8 mouse cellular contexts compared by ENCODE assay signal in genomic region chr5:146229869-146230650, GRCm38 (mm10). TPM values are rescaled to one million over a fixed set of nuclear protein-coding genes. Genes with fewer than 3 reads are reported as not detected.
A peak's percentile ranks its signal among the peaks of the same experiment; 100 is the strongest.
DNase-seq lines count a peak whose midpoint lies in the region; ATAC-seq and TF ChIP-seq lines count a peak whose summit lies in the region.

No protein-coding gene starts in this region.

- no peak for ATAC-seq in lung, embryonic 16.5 days (ENCODE audit: low read depth)
- no peak for ATAC-seq in limb, embryonic 14.5 days (ENCODE audit: low FRiP score, low read depth)
- no peak for ATAC-seq in stomach, embryonic 15.5 days (ENCODE audit: insufficient read depth, low FRiP score, low read depth)
- no peak for ATAC-seq in monocyte, adult 5-6 weeks (replicated peaks; ENCODE audit: insufficient number of reproducible peaks, low FRiP score, low TSS enrichment, poor library complexity, severe bottlenecking)

- H3K4me3 ChIP-seq in lung, embryonic 16.5 days (ENCODE audit: low read length): peak overlapping the region; percentile 79
- peak overlapping the region; percentile 77 for H3K4me3 ChIP-seq in limb, embryonic 14.5 days (replicated peaks; ENCODE audit: low read length)
- H3K4me3 ChIP-seq in stomach, embryonic 15.5 days (replicated peaks): peak overlapping the region; percentile 80

- 49% methylated on average over 17 of the region's 17 CpGs for WGBS in lung, embryonic 16.5 days
- 56% methylated on average over 17 of the region's 17 CpGs for WGBS in limb, embryonic 14.5 days
- WGBS in stomach, embryonic 15.5 days: 55% methylated on average over 17 of the region's 17 CpGs

- H3K4me1 ChIP-seq in lung, embryonic 16.5 days (replicated peaks; ENCODE audit: control insufficient read depth, insufficient read depth, low read length): peaks cover 10% of the 10 kb centered on the region
- H3K4me1 ChIP-seq in limb, embryonic 14.5 days (ENCODE audit: control insufficient read depth, insufficient read depth, low read length): peaks cover 4% of the 10 kb centered on the region; the same call in 1 of the 2 replicates
- no peaks in the 10 kb centered on the region for H3K4me1 ChIP-seq in stomach, embryonic 15.5 days

- H3K4me2 ChIP-seq in lung, embryonic 16.5 days (ENCODE audit: low read depth, low read length): peak overlapping the region; percentile 85
- peak overlapping the region; percentile 85 for H3K4me2 ChIP-seq in limb, embryonic 14.5 days (replicated peaks; ENCODE audit: low read depth, low read length, severe bottlenecking)
- peak overlapping the region; percentile 61 for H3K4me2 ChIP-seq in stomach, embryonic 15.5 days

- no peak for TF ChIP-seq POLR2A in limb, embryonic 14.5 days (IDR thresholded peaks at IDR 0.05; ENCODE audit: borderline replicate concordance, extremely low read depth, insufficient read depth, insufficient read length)

- no peaks in the 10 kb centered on the region for H3K27me3 ChIP-seq in lung, embryonic 16.5 days (ENCODE audit: control insufficient read depth, insufficient read depth, low read depth, low read length)
- no peaks in the 10 kb centered on the region for H3K27me3 ChIP-seq in limb, embryonic 14.5 days (ENCODE audit: control insufficient read depth, insufficient read depth, low read length)
- H3K27me3 ChIP-seq in stomach, embryonic 15.5 days (replicated peaks): no peaks in the 10 kb centered on the region

- peak overlapping the region; percentile 83 for H3K9ac ChIP-seq in lung, embryonic 16.5 days (ENCODE audit: low read length)
- H3K9ac ChIP-seq in limb, embryonic 14.5 days (ENCODE audit: low read depth, low read length, severe bottlenecking): peak overlapping the region; percentile 89
- H3K9ac ChIP-seq in stomach, embryonic 15.5 days: peak overlapping the region; percentile 76; the same call in 1 of the 2 replicates

- DNase-seq in cerebellum, adult 11-12 months: peak; percentile 57
- DNase-seq in cerebellum, postnatal 4 days (ENCODE audit: low spot score in 2 of 2): no peak
- DNase-seq in lung, postnatal 4 days: no peak
- peak; percentile 8 for DNase-seq in limb, embryonic 14.5 days (ENCODE audit: low spot score)
- no peak for DNase-seq in retina, postnatal 1 day

- H3K27ac ChIP-seq in lung, embryonic 16.5 days (ENCODE audit: low read length): peak overlapping the region; percentile 99
- H3K27ac ChIP-seq in limb, embryonic 14.5 days (replicated peaks; ENCODE audit: low read depth, low read length): peak overlapping the region; percentile 96
- peak overlapping the region; percentile 100 for H3K27ac ChIP-seq in stomach, embryonic 15.5 days

- H3K36me3 ChIP-seq in lung, embryonic 16.5 days (ENCODE audit: control insufficient read depth, insufficient read depth, low read length): no peaks in the 10 kb centered on the region
- H3K36me3 ChIP-seq in limb, embryonic 14.5 days (ENCODE audit: control insufficient read depth, insufficient read depth, low read length): no peaks in the 10 kb centered on the region
- no peaks in the 10 kb centered on the region for H3K36me3 ChIP-seq in stomach, embryonic 15.5 days

- H3K9me3 ChIP-seq in lung, embryonic 16.5 days (ENCODE audit: control insufficient read depth, low read length): no peaks in the 10 kb centered on the region
- no peaks in the 10 kb centered on the region for H3K9me3 ChIP-seq in limb, embryonic 14.5 days (ENCODE audit: control insufficient read depth, low read length)
- no peaks in the 10 kb centered on the region for H3K9me3 ChIP-seq in stomach, embryonic 15.5 days

RNA-seq across cellular contexts. Expression of gene Cdk8, which starts 1.0 kb away (rescaled TPM):
- 8.4 and 8.8 TPM in 2 replicates for polyA plus RNA-seq in lung, embryonic 16.5 days (2015; fragmentation: Nextera tagmentation; extraction: Ambion mirVana)
- 68.3 and 75.1 TPM in 2 replicates for polyA plus RNA-seq in limb, embryonic 14.5 days (2012; rRNA removed)
- 27.1 and 28.0 TPM in 2 replicates for polyA plus RNA-seq in limb, embryonic 14.5 days (2014; fragmentation: Nextera tagmentation; extraction: Ambion mirVana)
- 19.8 and 20.5 TPM in 2 replicates for polyA plus RNA-seq in stomach, embryonic 15.5 days (2015; fragmentation: Nextera tagmentation; extraction: Ambion mirVana)
- total RNA-seq in monocyte, adult 5-6 weeks (2017): 22.9 to 39.3 TPM (median 26.6 TPM) in 3 replicates

RNA-seq across cellular contexts. Expression of gene Rnf6, which starts 8.7 kb away (rescaled TPM):
- polyA plus RNA-seq in lung, embryonic 16.5 days (2015; fragmentation: Nextera tagmentation; extraction: Ambion mirVana): 55.9 and 59.5 TPM in 2 replicates
- polyA plus RNA-seq in limb, embryonic 14.5 days (2012; rRNA removed): 16.6 and 25.4 TPM in 2 replicates
- 36.6 and 37.8 TPM in 2 replicates for polyA plus RNA-seq in limb, embryonic 14.5 days (2014; fragmentation: Nextera tagmentation; extraction: Ambion mirVana)
- polyA plus RNA-seq in stomach, embryonic 15.5 days (2015; fragmentation: Nextera tagmentation; extraction: Ambion mirVana): 47.1 and 48.2 TPM in 2 replicates
- 76.5 to 106 TPM (median 87.9 TPM) in 3 replicates for total RNA-seq in monocyte, adult 5-6 weeks (2017)

RNA-seq across cellular contexts. Expression of gene 1700001J03Rik, which starts 45.0 kb away (rescaled TPM):
- 0.34 TPM in 1 of 2 replicates, not detected in the other for polyA plus RNA-seq in lung, embryonic 16.5 days (2015; fragmentation: Nextera tagmentation; extraction: Ambion mirVana)
- polyA plus RNA-seq in limb, embryonic 14.5 days (2012; rRNA removed): 0.38 and 0.68 TPM in 2 replicates
- not detected in 2 replicates for polyA plus RNA-seq in limb, embryonic 14.5 days (2014; fragmentation: Nextera tagmentation; extraction: Ambion mirVana)
- not detected in 2 replicates for polyA plus RNA-seq in stomach, embryonic 15.5 days (2015; fragmentation: Nextera tagmentation; extraction: Ambion mirVana)
- total RNA-seq in monocyte, adult 5-6 weeks (2017): not detected in 3 replicates

RNA-seq across cellular contexts. Expression of gene Gm6309, which starts 59.5 kb away (rescaled TPM):
- not detected in 2 replicates for polyA plus RNA-seq in lung, embryonic 16.5 days (2015; fragmentation: Nextera tagmentation; extraction: Ambion mirVana)
- not detected in 2 replicates for polyA plus RNA-seq in limb, embryonic 14.5 days (2012; rRNA removed)
- polyA plus RNA-seq in limb, embryonic 14.5 days (2014; fragmentation: Nextera tagmentation; extraction: Ambion mirVana): not detected in 2 replicates
- not detected in 2 replicates for polyA plus RNA-seq in stomach, embryonic 15.5 days (2015; fragmentation: Nextera tagmentation; extraction: Ambion mirVana)
- not detected in 3 replicates for total RNA-seq in monocyte, adult 5-6 weeks (2017)

Comparison
In these comparisons a context has a peak if more than half of its experiments do, and no peak if none do; other contexts are left out.
1. DNase-seq: peak in cerebellum, adult 11-12 months (single experiment) and limb, embryonic 14.5 days (single experiment); none in cerebellum, postnatal 4 days (0 of 2), lung, postnatal 4 days (0 of 2) and retina, postnatal 1 day (single experiment).
2. Peak in every context shown above with its lines, with median percentiles within 50 percentile points of each other: H3K27ac ChIP-seq, H3K4me2 ChIP-seq, H3K4me3 ChIP-seq and H3K9ac ChIP-seq.